Mouse (Mus musculus) Muller cell, postnatal 12 days (primary cell): ENCODE measurements at regions not wholly inside any gene's neighbourhood (a gene's known extent, or its start where the extent isn't known, plus 50 kb on each side); places are given as distances from the start of the nearest gene placed in this dataset.

Source experiments
- DNase-seq: peaks from one replicate; pipeline ENCODE4 v3.0.0-alpha.2; 2015; ENCODE audit errors: inconsistent ontology term

GRCm38 (mm10) chr5:62545785-62546184 is 220.2 kb downstream of the Arap2 start:
- DNase-seq, result no peak

- DNase-seq, result no peak
These were observed 226.7 kb downstream of the Arap2 start for GRCm38 (mm10) chr5:62539304-62539703.

- no peak for DNase-seq
These were observed 254.1 kb downstream of the Arap2 start for GRCm38 (mm10) chr5:62511827-62512226.

- DNase-seq, result peak; percentile 49
These were observed 282.4 kb downstream of the Arap2 start for GRCm38 (mm10) chr5:62483521-62483920.

GRCm38 (mm10) chr5:62480967-62481366 is 285.0 kb downstream of the Arap2 start:
- peak; percentile 42 for DNase-seq

- DNase-seq, result no peak
These were observed 292.5 kb downstream of the Arap2 start for GRCm38 (mm10) chr5:62473412-62473811.

- DNase-seq, result peak; percentile 36
These were observed 299.2 kb downstream of the Arap2 start for GRCm38 (mm10) chr5:62466802-62467201.

- no peak for DNase-seq
These were observed 303.4 kb downstream of the Arap2 start for GRCm38 (mm10) chr5:62462574-62462973.
